In genomic region chr12:29593787-29594186, GRCm38 (mm10) we compare ENCODE assay signal across 13 mouse cellular contexts.
A peak's percentile ranks its signal among the peaks of the same experiment; 100 is the strongest.
DNase-seq lines count a peak whose midpoint lies in the region; ATAC-seq lines count a peak whose summit lies in the region.
"Had no signal": no experiment of that assay in that cellular context is flagged by ENCODE, and none has a peak within 500 bp of the region (broad histone marks: within the 10 kb centered on the region; RNA-seq: fewer than 3 reads in every experiment).

No protein-coding gene starts in this region.

- H3K4me1 ChIP-seq in liver, embryonic 12.5 days, result no peaks in the 10 kb centered on the region
- H3K4me1 ChIP-seq: heart, embryonic 10.5 days had no signal

- no peak overlapping the region for H3K4me2 ChIP-seq in liver, embryonic 12.5 days

- no peak for ATAC-seq in liver, embryonic 12.5 days

- no peak overlapping the region for H3K9ac ChIP-seq in liver, embryonic 12.5 days

- DNase-seq in layer of hippocampus, adult 9-11 months, result peak; percentile 25
- DNase-seq in layer of hippocampus, postnatal 36 days, result no peak
- DNase-seq in MN1 (ENCODE audit: low spot score), result peak; percentile 92
- DNase-seq in cerebellum, adult 11 months, result peak; percentile 57
- peak; percentile 61 to 67 for DNase-seq in cerebellum, postnatal 36 days
- DNase-seq in neural tube, embryonic 10.5 days (ENCODE audit: extremely low spot score, low spot score), result no peak
- DNase-seq: embryo, embryonic 11 days; gastrocnemius, postnatal 10 days; lung, adult 18-20 months; retina, postnatal 1 day had no signal

- H3K9me3 ChIP-seq in liver, embryonic 12.5 days (replicated peaks), result no peaks in the 10 kb centered on the region
- H3K9me3 ChIP-seq: heart, embryonic 10.5 days had no signal

- H3K27ac ChIP-seq in liver, embryonic 12.5 days, result no peak overlapping the region
- H3K27ac ChIP-seq: heart, embryonic 10.5 days; kidney, postnatal 0 days had no signal

- 84% methylated on average over 1 of the region's 1 CpGs for WGBS in liver, embryonic 12.5 days (ENCODE audit: insufficient replicate concordance)

- no peaks in the 10 kb centered on the region for H3K36me3 ChIP-seq in liver, embryonic 12.5 days
- H3K36me3 ChIP-seq: heart, embryonic 10.5 days had no signal

- no peaks in the 10 kb centered on the region for H3K27me3 ChIP-seq in liver, embryonic 12.5 days (replicated peaks)

- H3K4me3 ChIP-seq in liver, embryonic 12.5 days, result no peak overlapping the region
- H3K4me3 ChIP-seq: heart, embryonic 10.5 days had no signal

Comparison
In these comparisons a context has a peak if more than half of its experiments do, and no peak if none do; other contexts are left out.
1. DNase-seq: peak in layer of hippocampus, adult 9-11 months (single experiment), MN1 (single experiment), cerebellum, adult 11 months (single experiment) and cerebellum, postnatal 36 days (2 of 2); none in layer of hippocampus, postnatal 36 days (0 of 2) and neural tube, embryonic 10.5 days (single experiment).